Mouse (Mus musculus) embryonic facial prominence, embryonic 12.5 days (tissue): ENCODE measurements around the gene Rsph14. TPM values are rescaled to one million over a fixed set of nuclear protein-coding genes. Genes with fewer than 3 reads are reported as not detected.

Experiments
- ATAC-seq: fragments of 200-750 bp; cut with Nextera tagmentation; 2 replicates; pipeline ENCODE4 v1.8.0; 2017; ENCODE audit not compliant: insufficient number of reproducible peaks, insufficient read depth, low FRiP score, low TSS enrichment
- H3K27ac ChIP-seq: fragments of 300-500 bp; sonication (generic); 2 replicates; pipeline ENCODE4 v1.5.1; 2016; ENCODE audit warnings: mild to moderate bottlenecking
- H3K27me3 ChIP-seq: fragments of 300-500 bp; sonication (generic); 2 replicates; pipeline ENCODE4 v1.6.1; 2016; ENCODE audit warnings: mild to moderate bottlenecking, moderate library complexity
- H3K36me3 ChIP-seq: fragments of 300-500 bp; sonication (generic); 2 replicates; pipeline ENCODE4 v1.6.1; 2016; ENCODE audit warnings: mild to moderate bottlenecking
- H3K4me1 ChIP-seq: fragments of 300-500 bp; sonication (generic); 2 replicates; pipeline ENCODE4 v1.6.1; 2016
- H3K4me2 ChIP-seq: fragments of 300-500 bp; sonication (generic); replicated peaks from 2 replicates; pipeline ENCODE4 v1.6.1; 2016; ENCODE audit warnings: mild to moderate bottlenecking, moderate library complexity
- H3K4me3 ChIP-seq: fragments of 300-500 bp; sonication (generic); 2 replicates; pipeline ENCODE4 v1.5.1; 2016; ENCODE audit warnings: mild to moderate bottlenecking
- H3K9ac ChIP-seq: fragments of 300-500 bp; sonication (generic); 2 replicates; pipeline ENCODE4 v1.6.1; 2016; ENCODE audit warnings: mild to moderate bottlenecking, moderate library complexity
- H3K9me3 ChIP-seq: fragments of 300-500 bp; sonication (generic); 2 replicates; pipeline ENCODE4 v1.6.1; 2016; ENCODE audit warnings: mild to moderate bottlenecking, moderate library complexity
- WGBS: fragments of 180-500 bp; shearing (Covaris S2); methylation state at CpG from one replicate; pipeline ENCODE4 v1.1.7; 2016; 5-methylcytosine and 5-hydroxymethylcytosine counted together
- polyA plus RNA-seq: library from polyadenylated mRNA; unstranded; fragments of >200 nt; fragmentation: Nextera tagmentation; extraction: Ambion mirVana; gene quantifications from 2 replicates; pipeline ENCODE4 v1.2.1, GENCODE M21; 2016

Rsph14 gene
- polyA plus RNA-seq, 1 experiment from 2014 or later = not detected

DNA sequence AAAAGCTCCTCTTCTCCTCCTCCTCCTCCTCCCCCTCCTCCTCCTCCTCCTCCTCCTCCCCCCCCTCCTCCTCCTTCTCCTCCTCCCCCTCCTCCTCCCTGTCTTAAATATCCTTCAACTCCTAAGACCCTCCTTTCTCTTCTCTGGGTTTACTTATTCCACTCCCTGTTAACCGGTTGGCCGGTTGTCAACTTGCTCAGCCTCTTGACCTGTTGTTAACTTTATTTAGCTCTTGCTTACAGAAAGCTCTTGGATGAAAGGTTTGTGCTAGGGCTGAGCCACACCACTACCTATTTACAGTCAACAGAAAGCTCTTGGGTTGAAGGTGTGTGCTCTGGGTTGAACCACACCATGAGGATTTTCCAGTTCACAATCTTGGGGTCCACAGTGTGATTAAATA lies 12.1 kb downstream of the Rsph14 start:
- H3K9me3 ChIP-seq = no peaks in the 10 kb centered on the region
- no peak overlapping the region for H3K27ac ChIP-seq
- ATAC-seq = no peak
- no peaks in the 10 kb centered on the region for H3K36me3 ChIP-seq
- H3K27me3 ChIP-seq = no peaks in the 10 kb centered on the region
- no peak overlapping the region for H3K4me2 ChIP-seq
- no peak overlapping the region for H3K9ac ChIP-seq
- 47% methylated on average over 2 of the region's 2 CpGs for WGBS
- no peaks in the 10 kb centered on the region for H3K4me1 ChIP-seq
- H3K4me3 ChIP-seq = no peak overlapping the region

DNA sequence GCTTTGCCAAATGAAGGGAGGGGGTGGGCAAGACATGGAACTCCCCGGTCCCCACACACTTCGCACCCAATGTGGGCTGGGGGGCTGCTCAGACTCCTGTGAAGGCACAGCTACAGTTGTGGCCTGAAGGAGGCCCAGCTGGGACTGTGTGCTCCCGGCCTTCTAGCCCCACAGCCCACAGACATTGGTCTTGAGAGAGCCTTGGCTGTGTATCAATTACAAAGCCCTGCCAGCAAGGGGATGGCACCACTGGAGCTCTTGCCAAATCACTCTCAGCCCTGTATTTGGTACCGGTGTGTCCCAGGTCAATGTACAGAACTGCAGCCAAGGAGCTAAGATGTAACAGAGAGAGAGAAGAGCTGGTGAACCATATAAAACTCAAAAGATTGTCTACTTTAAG lies 15.9 kb downstream of the Rsph14 start:
- Histone ChIP-seq H3K4me2 (no peak overlapping the region), H3K9me3 (no peaks in the 10 kb centered on the region), H3K4me1 (no peaks in the 10 kb centered on the region), H3K27ac (no peak overlapping the region), H3K36me3 (no peaks in the 10 kb centered on the region), H3K9ac (no peak overlapping the region), H3K4me3 (no peak overlapping the region), H3K27me3 (no peaks in the 10 kb centered on the region)
- 85% methylated on average over 4 of the region's 4 CpGs for WGBS
- no peak for ATAC-seq

DNA sequence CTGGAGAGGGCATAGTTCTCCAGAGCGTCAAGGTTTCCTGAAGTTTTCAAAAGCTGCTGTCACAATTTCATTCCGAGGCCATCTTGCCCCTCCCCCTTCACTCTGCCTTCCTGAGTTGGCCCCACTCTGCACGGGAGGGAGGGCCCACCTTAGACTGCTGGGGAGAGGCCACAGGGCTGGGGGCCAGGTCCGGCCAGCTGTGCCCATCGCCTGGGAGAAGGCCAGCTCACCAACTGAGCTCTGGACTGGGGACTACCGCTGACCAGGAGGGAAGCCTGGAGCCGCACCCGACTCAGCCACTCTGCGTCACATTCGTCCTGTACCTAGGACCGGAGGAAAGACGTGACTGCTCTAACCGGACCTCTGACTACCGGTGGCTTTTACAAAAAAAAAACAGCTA lies 16.9 kb downstream of the Rsph14 start:
- Histone ChIP-seq H3K4me2 (no peak overlapping the region), H3K4me1 (no peaks in the 10 kb centered on the region)
- WGBS = 60% methylated on average over 14 of the region's 14 CpGs

DNA sequence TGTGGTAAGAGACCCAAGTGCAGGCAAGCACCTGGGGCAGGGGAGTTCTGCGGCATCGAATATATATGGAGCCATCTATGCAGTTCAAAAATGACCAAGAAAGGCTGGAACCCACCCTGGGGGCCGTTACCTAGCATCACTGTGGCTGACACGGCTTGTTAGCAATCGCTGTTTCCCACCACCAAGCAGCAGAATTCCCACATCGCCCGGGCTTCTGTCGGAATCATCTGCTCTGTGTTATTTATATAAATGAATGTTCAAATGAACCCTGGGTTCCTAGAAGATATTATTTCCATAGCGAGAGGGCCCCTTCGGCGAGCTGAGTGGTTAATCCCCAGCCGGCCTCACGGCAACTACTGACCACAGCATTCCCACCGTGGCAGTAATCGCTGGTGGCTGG lies 21.7 kb downstream of the Rsph14 start:
- WGBS = 87% methylated on average over 15 of the region's 15 CpGs
- Histone ChIP-seq H3K27ac (no peak overlapping the region), H3K27me3 (no peaks in the 10 kb centered on the region), H3K9me3 (no peaks in the 10 kb centered on the region), H3K9ac (no peak overlapping the region), H3K4me3 (no peak overlapping the region), H3K4me2 (no peak overlapping the region), H3K36me3 (no peaks in the 10 kb centered on the region), H3K4me1 (peaks cover 5% of the 10 kb centered on the region; the same call in 1 of the 2 replicates)
- ATAC-seq = no peak

More for the DNA sequence above, 16.9 kb downstream of the Rsph14 start:
- H3K9ac ChIP-seq = no peak overlapping the region
- no peaks in the 10 kb centered on the region for H3K9me3 ChIP-seq
- ATAC-seq = no peak
- no peaks in the 10 kb centered on the region for H3K36me3 ChIP-seq
- H3K4me3 ChIP-seq = no peak overlapping the region
- H3K27ac ChIP-seq = no peak overlapping the region
- H3K27me3 ChIP-seq = no peaks in the 10 kb centered on the region

GRCm38 (mm10) chr10:75006889-75007662 lies 25.3 kb downstream of the Rsph14 start:
- no peaks in the 10 kb centered on the region for H3K36me3 ChIP-seq
- WGBS = 70% methylated on average over 8 of the region's 8 CpGs
- H3K9me3 ChIP-seq = no peaks in the 10 kb centered on the region
- no peak overlapping the region for H3K27ac ChIP-seq
- ATAC-seq = no peak
- no peak overlapping the region for H3K9ac ChIP-seq
- no peaks in the 10 kb centered on the region for H3K27me3 ChIP-seq
- H3K4me3 ChIP-seq = no peak overlapping the region
- H3K4me1 ChIP-seq = peaks cover 5% of the 10 kb centered on the region; the same call in 1 of the 2 replicates
- H3K4me2 ChIP-seq = no peak overlapping the region

- Histone ChIP-seq H3K9ac (no peak overlapping the region), H3K36me3 (no peaks in the 10 kb centered on the region), H3K9me3 (no peaks in the 10 kb centered on the region), H3K27me3 (no peaks in the 10 kb centered on the region), H3K4me3 (no peak overlapping the region), H3K27ac (no peak overlapping the region), H3K4me2 (no peak overlapping the region), H3K4me1 (peaks cover 5% of the 10 kb centered on the region; the same call in 1 of the 2 replicates)
- 83% methylated on average over 3 of the region's 3 CpGs for WGBS
- no peak for ATAC-seq
These were observed 28.3 kb downstream of the Rsph14 start for GRCm38 (mm10) chr10:75004067-75004466.

- H3K27me3 ChIP-seq = no peaks in the 10 kb centered on the region
- H3K4me3 ChIP-seq = no peak overlapping the region
- H3K9me3 ChIP-seq = no peaks in the 10 kb centered on the region
- no peaks in the 10 kb centered on the region for H3K36me3 ChIP-seq
- H3K27ac ChIP-seq = no peak overlapping the region
- no peak overlapping the region for H3K4me2 ChIP-seq
- no peak for ATAC-seq
- H3K9ac ChIP-seq = no peak overlapping the region
- H3K4me1 ChIP-seq = peaks cover 5% of the 10 kb centered on the region; the same call in 1 of the 2 replicates
- WGBS = 88% methylated on average over 8 of the region's 8 CpGs
These were observed 31.0 kb downstream of the Rsph14 start for GRCm38 (mm10) chr10:75001391-75001790.

DNA sequence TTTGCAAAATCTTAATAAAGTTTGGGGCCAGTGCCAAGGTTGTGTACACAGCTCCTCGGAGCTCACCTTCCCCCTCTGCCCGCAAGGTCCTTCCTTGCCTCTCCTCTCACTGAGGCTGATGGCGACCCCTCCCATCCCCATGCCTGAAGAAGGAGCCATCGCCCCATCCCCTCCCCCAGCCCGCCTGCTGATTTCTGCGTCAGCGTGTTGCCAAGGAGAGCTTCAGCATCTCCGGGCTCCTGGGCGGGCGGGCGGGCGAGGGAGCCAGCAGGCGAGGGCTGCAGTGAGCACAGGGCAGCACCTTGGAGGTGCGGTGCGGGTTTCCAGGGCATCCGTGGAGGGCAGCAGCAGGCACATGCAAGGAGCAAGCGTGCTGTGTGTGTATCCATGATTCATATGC lies 37.0 kb downstream of the Rsph14 start:
- H3K9me3 ChIP-seq = no peaks in the 10 kb centered on the region
- no peak overlapping the region for H3K27ac ChIP-seq
- H3K4me2 ChIP-seq = peak overlapping the region; percentile 56
- 1% methylated on average over 17 of the region's 17 CpGs for WGBS
- H3K4me3 ChIP-seq = peak overlapping the region; percentile 31
- peak; percentile 13; the same call in 1 of the 2 replicates for ATAC-seq
- peaks cover 24% of the 10 kb centered on the region for H3K4me1 ChIP-seq
- 0 out of 2 replicates have a peak overlapping the region, but pooled peaks have one; percentile 9 for H3K9ac ChIP-seq
- H3K36me3 ChIP-seq = 0 out of 2 replicates have a peak, but pooled peaks cover 6% of the 10 kb centered on the region
- H3K27me3 ChIP-seq = 0 out of 2 replicates have a peak, but pooled peaks cover 1% of the 10 kb centered on the region

- Histone ChIP-seq H3K27me3 (0 out of 2 replicates have a peak, but pooled peaks cover 3% of the 10 kb centered on the region), H3K9ac (no peak overlapping the region), H3K4me3 (peak overlapping the region; percentile 31; the same call in 1 of the 2 replicates), H3K4me2 (peak overlapping the region; percentile 56), H3K4me1 (peaks cover 24% of the 10 kb centered on the region), H3K36me3 (0 out of 2 replicates have a peak, but pooled peaks cover 6% of the 10 kb centered on the region), H3K27ac (no peak overlapping the region), H3K9me3 (no peaks in the 10 kb centered on the region)
- WGBS = 9% methylated on average over 5 of the region's 5 CpGs
- ATAC-seq = no peak
These were observed 37.5 kb downstream of the Rsph14 start for GRCm38 (mm10) chr10:74994863-74995262.

DNA sequence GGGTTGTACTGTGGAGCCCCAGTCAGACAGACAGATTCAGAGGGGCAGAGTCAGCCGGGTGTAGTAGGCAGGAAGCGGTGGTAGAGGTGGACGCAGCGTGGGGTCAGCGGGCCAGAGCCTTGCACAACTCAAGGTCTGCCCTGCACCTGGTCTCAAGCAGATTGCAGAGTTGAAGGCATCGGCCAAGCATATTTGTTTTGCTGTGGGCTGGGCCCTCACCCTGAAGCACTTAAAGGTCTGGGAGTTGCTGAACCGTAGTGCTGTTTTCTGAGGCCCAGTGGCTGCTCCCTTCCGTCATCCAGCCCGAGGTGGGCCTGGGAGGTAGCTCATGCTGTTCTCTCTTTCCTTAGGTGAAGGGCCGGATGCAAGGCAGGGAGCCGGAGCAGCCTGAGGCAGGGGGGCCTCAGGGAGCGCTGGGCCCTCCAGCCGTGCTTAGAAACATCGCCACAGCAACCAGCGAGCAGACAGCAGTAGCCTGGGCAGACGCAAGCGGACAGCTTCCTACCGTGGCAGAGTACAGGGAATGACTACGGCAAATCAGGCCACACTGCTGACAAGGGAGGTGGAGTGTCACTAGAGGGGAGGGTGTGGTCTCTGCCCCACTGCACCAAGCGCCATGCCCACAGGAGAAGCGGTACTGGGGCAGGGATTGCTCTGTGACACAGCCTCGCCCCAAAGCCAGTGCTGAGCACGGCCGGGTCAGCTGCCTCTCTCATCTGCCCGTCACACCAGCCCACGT lies 41.6 kb downstream of the Rsph14 start:
- Histone ChIP-seq H3K9ac (no peak overlapping the region), H3K9me3 (no peaks in the 10 kb centered on the region), H3K4me2 (0 out of 2 replicates have a peak overlapping the region, but pooled peaks have one; percentile 12), H3K27me3 (0 out of 2 replicates have a peak, but pooled peaks cover 3% of the 10 kb centered on the region), H3K4me3 (no peak overlapping the region), H3K36me3 (0 out of 2 replicates have a peak, but pooled peaks cover 6% of the 10 kb centered on the region), H3K27ac (no peak overlapping the region), H3K4me1 (peaks cover 22% of the 10 kb centered on the region)
- ATAC-seq = no peak
- WGBS = 39% methylated on average over 26 of the region's 26 CpGs

- no peak overlapping the region for H3K27ac ChIP-seq
- H3K9ac ChIP-seq = no peak overlapping the region
- WGBS = 61% methylated on average over 4 of the region's 4 CpGs
- peaks cover 12% of the 10 kb centered on the region for H3K4me1 ChIP-seq
- H3K36me3 ChIP-seq = 0 out of 2 replicates have a peak, but pooled peaks cover 6% of the 10 kb centered on the region
- H3K4me2 ChIP-seq = no peak overlapping the region
- no peaks in the 10 kb centered on the region for H3K9me3 ChIP-seq
- 0 out of 2 replicates have a peak, but pooled peaks cover 3% of the 10 kb centered on the region for H3K27me3 ChIP-seq
- ATAC-seq = no peak
- no peak overlapping the region for H3K4me3 ChIP-seq
These were observed 42.6 kb downstream of the Rsph14 start for GRCm38 (mm10) chr10:74989814-74990213.
